Mouse (Mus musculus): ENCODE data around the gene Dcaf11. TPM values are rescaled to one million over a fixed set of nuclear protein-coding genes. Genes with fewer than 3 reads are reported as not detected.
A peak's percentile ranks its signal among the peaks of the same experiment; 100 is the strongest.

Gene Dcaf11
- polyA plus RNA-seq (2015; fragmentation: Nextera tagmentation; extraction: Ambion mirVana), result 111 and 114 TPM in 2 replicates

GRCm38 (mm10) chr14:55559799-55560201 is at the start of gene Dcaf11:
TSS of gene Dcaf11 (plus strand) at chr14:55560006.
- Histone ChIP-seq H3K4me3 (peak within 1 kb of the TSS; percentile 53), H3K27ac (replicated peaks) (peak within 1 kb of the TSS; percentile 98), H3K9me3 (no peaks in the 10 kb centered on the region), H3K4me2 (peak within 1 kb of the TSS; percentile 68), H3K27me3 (no peaks in the 10 kb centered on the region), H3K36me3 (peaks cover 11% of the 10 kb centered on the region), H3K9ac (peak within 1 kb of the TSS; percentile 73), H3K4me1 (replicated peaks) (peaks cover 24% of the 10 kb centered on the region)
- WGBS, result under 1% methylated on average over 27 of the region's 27 CpGs
- peak; percentile 78 for ATAC-seq (ENCODE audit: low FRiP score, low read depth)

- Histone ChIP-seq H3K4me2 (peak within 1 kb of the TSS; percentile 7; the same call in 1 of the 2 replicates), H3K27ac (replicated peaks) (no peak within 1 kb of the TSS)
Measured at GRCm38 (mm10) chr14:55510125-55510731, 49.6 kb upstream of the Dcaf11 start, which contains the start of gene Cpne6. TSS of gene Cpne6 (plus strand) at chr14:55510445.

GRCm38 (mm10) chr14:55511037-55511436 is 48.8 kb upstream of the Dcaf11 start:
- H3K4me2 ChIP-seq, result peak overlapping the region; percentile 7; the same call in 1 of the 2 replicates
- H3K27me3 ChIP-seq, result no peaks in the 10 kb centered on the region
- peaks cover 3% of the 10 kb centered on the region; the same call in 1 of the 2 replicates for H3K36me3 ChIP-seq
- no peaks in the 10 kb centered on the region for H3K9me3 ChIP-seq
- 43% methylated on average over 7 of the region's 7 CpGs for WGBS
- no peak overlapping the region for H3K9ac ChIP-seq
- peak; percentile 43 for ATAC-seq (ENCODE audit: low FRiP score, low read depth)
- H3K4me1 ChIP-seq (replicated peaks), result peaks cover 16% of the 10 kb centered on the region
- H3K27ac ChIP-seq (replicated peaks), result no peak overlapping the region
- no peak overlapping the region for H3K4me3 ChIP-seq

More at GRCm38 (mm10) chr14:55510125-55510731, 49.6 kb upstream of the Dcaf11 start, which contains the start of gene Cpne6:
- peak; percentile 40; the same call in 1 of the 2 replicates for ATAC-seq (ENCODE audit: low FRiP score, low read depth)
- Histone ChIP-seq H3K36me3 (peaks cover 3% of the 10 kb centered on the region; the same call in 1 of the 2 replicates), H3K4me1 (replicated peaks) (peaks cover 16% of the 10 kb centered on the region), H3K27me3 (no peaks in the 10 kb centered on the region), H3K9ac (no peak within 1 kb of the TSS), H3K4me3 (no peak within 1 kb of the TSS), H3K9me3 (no peaks in the 10 kb centered on the region)
- 77% methylated on average over 22 of the region's 22 CpGs for WGBS

GRCm38 (mm10) chr14:55513927-55514326 is 45.9 kb upstream of the Dcaf11 start:
- ATAC-seq (ENCODE audit: low FRiP score, low read depth), result no peak
- WGBS, result 75% methylated on average over 10 of the region's 10 CpGs
- no peaks in the 10 kb centered on the region for H3K27me3 ChIP-seq

GRCm38 (mm10) chr14:55515846-55516245 is 44.0 kb upstream of the Dcaf11 start:
- H3K27me3 ChIP-seq, result no peaks in the 10 kb centered on the region
- H3K9ac ChIP-seq, result no peak overlapping the region
- no peaks in the 10 kb centered on the region for H3K9me3 ChIP-seq
- no peak overlapping the region for H3K27ac ChIP-seq (replicated peaks)
- no peak overlapping the region for H3K4me2 ChIP-seq
- WGBS, result 89% methylated on average over 4 of the region's 4 CpGs
- H3K4me3 ChIP-seq, result no peak overlapping the region
- no peak for ATAC-seq (ENCODE audit: low FRiP score, low read depth)
- H3K4me1 ChIP-seq (replicated peaks), result peaks cover 33% of the 10 kb centered on the region
- no peaks in the 10 kb centered on the region for H3K36me3 ChIP-seq

More at GRCm38 (mm10) chr14:55513927-55514326, 45.9 kb upstream of the Dcaf11 start:
- no peaks in the 10 kb centered on the region for H3K9me3 ChIP-seq
- no peaks in the 10 kb centered on the region for H3K36me3 ChIP-seq
- no peak overlapping the region for H3K27ac ChIP-seq (replicated peaks)
- no peak overlapping the region for H3K4me2 ChIP-seq
- peaks cover 21% of the 10 kb centered on the region for H3K4me1 ChIP-seq (replicated peaks)
- H3K4me3 ChIP-seq, result no peak overlapping the region
- H3K9ac ChIP-seq, result no peak overlapping the region

GRCm38 (mm10) chr14:55518897-55519296 is 40.9 kb upstream of the Dcaf11 start:
- 29% methylated on average over 2 of the region's 2 CpGs for WGBS
- ATAC-seq (ENCODE audit: low FRiP score, low read depth), result peak; percentile 73
- H3K9me3 ChIP-seq, result no peaks in the 10 kb centered on the region
- peak overlapping the region; percentile 49 for H3K27ac ChIP-seq (replicated peaks)
- peaks cover 27% of the 10 kb centered on the region for H3K4me1 ChIP-seq (replicated peaks)
- no peaks in the 10 kb centered on the region for H3K36me3 ChIP-seq
- H3K4me3 ChIP-seq, result no peak overlapping the region
- peak overlapping the region; percentile 11; the same call in 1 of the 2 replicates for H3K4me2 ChIP-seq
- no peak overlapping the region for H3K9ac ChIP-seq
- H3K27me3 ChIP-seq, result no peaks in the 10 kb centered on the region

GRCm38 (mm10) chr14:55519604-55520003 is 40.2 kb upstream of the Dcaf11 start:
- no peak for ATAC-seq (ENCODE audit: low FRiP score, low read depth)
- H3K27me3 ChIP-seq, result no peaks in the 10 kb centered on the region
- H3K36me3 ChIP-seq, result no peaks in the 10 kb centered on the region
- peaks cover 27% of the 10 kb centered on the region for H3K4me1 ChIP-seq (replicated peaks)
- H3K4me3 ChIP-seq, result no peak overlapping the region
- peak overlapping the region; percentile 24 for H3K4me2 ChIP-seq
- H3K27ac ChIP-seq (replicated peaks), result peak overlapping the region; percentile 49
- no peak overlapping the region for H3K9ac ChIP-seq
- 52% methylated on average over 4 of the region's 4 CpGs for WGBS
- no peaks in the 10 kb centered on the region for H3K9me3 ChIP-seq

- peak overlapping the region; percentile 86 for H3K27ac ChIP-seq (replicated peaks)
- H3K4me1 ChIP-seq (replicated peaks), result peaks cover 27% of the 10 kb centered on the region
- H3K4me2 ChIP-seq, result peak overlapping the region; percentile 97
- H3K36me3 ChIP-seq, result no peaks in the 10 kb centered on the region
- ATAC-seq (ENCODE audit: low FRiP score, low read depth), result peak; percentile 85
- no peaks in the 10 kb centered on the region for H3K9me3 ChIP-seq
- no peaks in the 10 kb centered on the region for H3K27me3 ChIP-seq
- peak overlapping the region; percentile 64 for H3K4me3 ChIP-seq
- peak overlapping the region; percentile 73 for H3K9ac ChIP-seq
- WGBS, result under 1% methylated on average over 61 of the region's 61 CpGs
Measured at GRCm38 (mm10) chr14:55520451-55521361, 39.1 kb upstream of the Dcaf11 start.

- WGBS, result 54% methylated on average over 4 of the region's 4 CpGs
- no peak for ATAC-seq (ENCODE audit: low FRiP score, low read depth)
- Histone ChIP-seq H3K4me1 (replicated peaks) (peaks cover 21% of the 10 kb centered on the region), H3K27me3 (no peaks in the 10 kb centered on the region), H3K36me3 (no peaks in the 10 kb centered on the region), H3K4me2 (no peak overlapping the region), H3K9ac (no peak overlapping the region), H3K27ac (replicated peaks) (no peak overlapping the region), H3K4me3 (no peak overlapping the region), H3K9me3 (no peaks in the 10 kb centered on the region)
Measured at GRCm38 (mm10) chr14:55524062-55524461, 35.7 kb upstream of the Dcaf11 start.

GRCm38 (mm10) chr14:55524785-55525184 is 35.0 kb upstream of the Dcaf11 start, which contains the start of gene Nrl:
TSS of gene Nrl (minus strand) at chr14:55524981.
- Histone ChIP-seq H3K27me3 (no peaks in the 10 kb centered on the region), H3K9me3 (no peaks in the 10 kb centered on the region), H3K4me3 (no peak within 1 kb of the TSS), H3K4me1 (replicated peaks) (peaks cover 14% of the 10 kb centered on the region), H3K4me2 (no peak within 1 kb of the TSS), H3K36me3 (no peaks in the 10 kb centered on the region), H3K27ac (replicated peaks) (no peak within 1 kb of the TSS), H3K9ac (no peak within 1 kb of the TSS)
- no peak for ATAC-seq (ENCODE audit: low FRiP score, low read depth)
- 61% methylated on average over 8 of the region's 8 CpGs for WGBS

GRCm38 (mm10) chr14:55526674-55527073 is 33.1 kb upstream of the Dcaf11 start:
- Histone ChIP-seq H3K4me2 (no peak overlapping the region), H3K9ac (no peak overlapping the region), H3K4me3 (no peak overlapping the region), H3K27ac (replicated peaks) (no peak overlapping the region), H3K4me1 (replicated peaks) (no peaks in the 10 kb centered on the region), H3K9me3 (no peaks in the 10 kb centered on the region), H3K36me3 (no peaks in the 10 kb centered on the region), H3K27me3 (no peaks in the 10 kb centered on the region)
- ATAC-seq (ENCODE audit: low FRiP score, low read depth), result no peak
- WGBS, result 87% methylated on average over 2 of the region's 2 CpGs

GRCm38 (mm10) chr14:55527940-55528339 is 31.9 kb upstream of the Dcaf11 start:
- Histone ChIP-seq H3K4me2 (no peak overlapping the region), H3K9ac (no peak overlapping the region), H3K27me3 (no peaks in the 10 kb centered on the region), H3K4me1 (replicated peaks) (no peaks in the 10 kb centered on the region), H3K27ac (replicated peaks) (no peak overlapping the region), H3K9me3 (no peaks in the 10 kb centered on the region), H3K36me3 (no peaks in the 10 kb centered on the region), H3K4me3 (no peak overlapping the region)
- no peak for ATAC-seq (ENCODE audit: low FRiP score, low read depth)
- 10% methylated on average over 3 of the region's 3 CpGs for WGBS
